Mouse (Mus musculus) thymus, adult 2 months (tissue): ENCODE results near the gene Fgf10. TPM values are rescaled to one million over a fixed set of nuclear protein-coding genes. Genes with fewer than 3 reads are reported as not detected.

ENCODE experiments used
- DNase-seq: peaks from one replicate; pipeline ENCODE4 v3.0.0; 2021
- H3K27ac ChIP-seq: fragments of 200-500 bp; 2 replicates; pipeline ENCODE4 v1.5.1; 2012; ENCODE audit warnings: low read length, control low read depth; ENCODE audit not compliant: control insufficient read depth, insufficient read depth
- H3K27me3 ChIP-seq: fragments of 200-500 bp; 2 replicates; pipeline ENCODE4 v1.6.1; 2012; ENCODE audit warnings: mild to moderate bottlenecking, low read length, moderate library complexity, mixed read lengths; ENCODE audit not compliant: control insufficient read depth, insufficient read depth
- H3K36me3 ChIP-seq: fragments of 200-500 bp; 2 replicates; pipeline ENCODE4 v1.6.1; 2012; ENCODE audit warnings: mild to moderate bottlenecking, low read length, moderate library complexity; ENCODE audit not compliant: control insufficient read depth, insufficient read depth
- H3K4me1 ChIP-seq: fragments of 200-500 bp; replicated peaks from 2 replicates; pipeline ENCODE4 v1.6.1; 2012; ENCODE audit warnings: low read length; ENCODE audit not compliant: control insufficient read depth, insufficient read depth
- H3K4me3 ChIP-seq: fragments of 200-500 bp; 2 replicates; pipeline ENCODE4 v1.5.1; 2012; ENCODE audit warnings: mild to moderate bottlenecking, low read length, control low read depth, moderate library complexity; ENCODE audit not compliant: control insufficient read depth, insufficient read depth
- CTCF ChIP-seq: fragments of 200-500 bp; IDR thresholded peaks from 2 replicates; pipeline ENCODE4 v1.5.1; 2012; ENCODE audit warnings: mild to moderate bottlenecking, control low read depth, low read length, moderate library complexity, borderline replicate concordance; ENCODE audit not compliant: control insufficient read depth, poor library complexity, insufficient read depth; ENCODE audit errors: extremely low read depth
- POLR2A ChIP-seq: fragments of 200-500 bp; IDR thresholded peaks from 2 replicates; pipeline ENCODE4 v1.6.1; 2012; ENCODE audit warnings: mild to moderate bottlenecking, low read length, control low read depth, moderate library complexity; ENCODE audit not compliant: control insufficient read depth, poor library complexity, insufficient read depth; ENCODE audit errors: extremely low read depth
- WGBS: fragments of 180-500 bp; shearing (Covaris S2); methylation state at CpG from one replicate; pipeline ENCODE4 v1.1.7; 2018; 5-methylcytosine and 5-hydroxymethylcytosine counted together
- polyA plus RNA-seq: library from polyadenylated mRNA; depleted of rRNA; stranded (reverse); fragments of >200 nt; gene quantifications from 2 replicates; pipeline ENCODE4 v1.2.3, GENCODE M21; 2012

Gene Fgf10
- polyA plus RNA-seq, 1 experiment, result 0.59 TPM

DNA sequence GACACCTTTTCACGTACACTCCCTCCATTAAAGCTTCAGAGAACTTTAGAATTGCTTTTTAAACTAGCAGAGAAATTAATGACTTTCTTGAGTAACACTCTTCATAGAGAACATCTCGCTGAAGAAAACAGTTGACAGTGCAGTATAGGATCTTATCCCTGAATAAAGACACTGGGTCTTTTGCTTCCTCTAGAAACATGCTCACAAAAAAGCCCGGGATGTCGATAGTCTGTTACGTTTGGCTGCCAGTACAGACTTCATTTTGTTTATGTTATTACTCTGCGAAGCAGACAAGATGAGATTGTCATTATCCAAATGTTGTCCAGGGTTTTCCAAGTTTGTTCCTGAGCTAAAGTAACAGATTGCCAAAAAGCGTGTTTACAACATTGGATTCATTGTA lies 75.2 kb downstream of the Fgf10 start:
- whole genome bisulfite sequencing, result 93% methylated on average over 7 of the region's 7 CpGs
- no peak overlapping the region for H3K4me3 ChIP-seq
- TF ChIP-seq POLR2A, result no peak
- TF ChIP-seq CTCF, result no peak
- no peaks in the 10 kb centered on the region for H3K36me3 ChIP-seq
- no peak for DNase-seq
- H3K27me3 ChIP-seq, result no peaks in the 10 kb centered on the region
- no peaks in the 10 kb centered on the region for H3K4me1 ChIP-seq
- no peak overlapping the region for H3K27ac ChIP-seq

DNA sequence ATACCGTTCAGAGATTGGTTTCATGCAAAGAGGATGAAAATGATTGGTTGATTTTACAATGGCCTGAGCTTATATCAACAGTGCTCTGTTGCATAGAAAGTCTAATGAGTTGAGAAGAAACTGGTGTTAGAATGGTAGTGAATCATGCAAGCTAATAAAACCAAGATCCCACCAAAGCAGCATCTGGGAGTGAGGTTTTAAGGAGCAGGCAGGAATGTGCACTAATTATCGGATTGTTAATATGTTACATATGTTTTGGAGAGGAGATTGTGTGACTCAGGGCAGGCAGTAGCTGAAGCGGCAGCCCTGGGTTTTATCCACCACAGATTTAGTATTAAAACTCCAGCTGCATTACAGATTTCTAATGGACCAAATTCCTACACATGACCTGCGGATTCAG lies 76.8 kb downstream of the Fgf10 start:
- H3K36me3 ChIP-seq, result no peaks in the 10 kb centered on the region
- no peak for DNase-seq
- TF ChIP-seq POLR2A (no peak), CTCF (no peak)
- no peak overlapping the region for H3K27ac ChIP-seq
- no peaks in the 10 kb centered on the region for H3K27me3 ChIP-seq
- no peak overlapping the region for H3K4me3 ChIP-seq
- H3K4me1 ChIP-seq, result no peaks in the 10 kb centered on the region
- WGBS, result 92% methylated on average over 4 of the region's 4 CpGs

DNA sequence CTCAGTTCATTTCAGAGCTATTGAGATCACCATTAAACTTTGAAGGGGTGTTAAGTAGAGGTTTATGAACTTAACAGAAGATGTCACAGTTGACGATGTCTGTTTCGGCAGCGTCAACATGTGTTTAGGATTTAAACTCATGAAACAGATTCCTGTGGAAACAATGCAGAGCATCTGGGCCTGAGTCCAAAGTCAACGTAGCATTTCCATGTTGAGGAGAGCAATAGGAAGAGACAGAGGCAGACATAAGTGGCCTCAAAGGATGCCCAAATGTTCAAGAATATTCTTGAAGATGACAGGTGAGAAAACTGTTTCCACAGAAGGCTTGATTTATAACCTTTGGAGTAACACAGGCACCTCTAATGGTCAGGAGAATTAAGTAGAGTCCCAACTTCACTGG lies 84.4 kb downstream of the Fgf10 start:
- Histone ChIP-seq H3K27me3 (no peaks in the 10 kb centered on the region), H3K4me1 (no peaks in the 10 kb centered on the region), H3K4me3 (no peak overlapping the region), H3K27ac (no peak overlapping the region), H3K36me3 (no peaks in the 10 kb centered on the region)
- 88% methylated on average over 4 of the region's 4 CpGs for WGBS
- no peak for DNase-seq
- no peak for TF ChIP-seq POLR2A
- no peak for TF ChIP-seq CTCF

DNA sequence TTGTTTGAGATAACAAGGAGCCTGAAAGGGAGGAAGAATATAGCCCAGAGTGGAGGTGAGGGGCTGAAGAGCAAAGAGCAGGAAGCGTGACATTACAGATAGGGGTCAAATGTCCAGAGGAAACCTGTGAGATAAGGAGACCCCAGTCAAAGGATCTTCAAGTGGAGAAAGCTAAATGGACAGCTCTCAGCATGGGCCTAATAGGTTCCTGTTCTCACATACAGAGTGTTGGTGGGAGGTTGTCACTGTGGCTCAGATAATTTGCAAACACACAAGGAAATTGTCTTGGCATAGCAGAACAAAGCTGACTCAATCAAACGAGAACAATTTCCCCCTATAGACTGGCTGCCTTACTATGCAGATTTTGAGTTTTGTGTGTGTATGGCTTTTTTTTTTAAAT lies 89.4 kb downstream of the Fgf10 start:
- DNase-seq, result no peak
- H3K27me3 ChIP-seq, result no peaks in the 10 kb centered on the region
- WGBS, result 53% methylated on average over 2 of the region's 2 CpGs
- no peaks in the 10 kb centered on the region for H3K4me1 ChIP-seq
- H3K4me3 ChIP-seq, result no peak overlapping the region
- no peaks in the 10 kb centered on the region for H3K36me3 ChIP-seq
- no peak overlapping the region for H3K27ac ChIP-seq
- TF ChIP-seq CTCF, result no peak
- no peak for TF ChIP-seq POLR2A

DNA sequence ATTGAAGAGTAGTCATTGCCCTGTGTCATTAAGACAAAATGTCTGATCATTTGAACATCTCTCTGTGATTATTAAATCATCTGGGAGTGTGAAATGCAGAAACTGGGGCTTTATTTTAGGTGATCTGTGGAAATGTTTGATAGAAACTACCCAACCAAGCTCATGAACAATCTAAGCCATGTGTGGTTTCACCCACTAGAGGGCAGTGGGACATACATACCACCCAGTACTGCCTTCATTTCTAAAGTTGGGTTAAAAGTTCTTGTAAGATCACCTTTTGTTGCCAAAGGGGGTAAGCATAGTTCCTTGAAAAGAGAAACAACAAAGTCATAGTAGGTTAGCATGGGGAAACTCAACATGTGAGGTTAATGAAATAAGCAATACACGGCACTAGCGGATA lies 93.4 kb downstream of the Fgf10 start:
- H3K4me1 ChIP-seq, result no peaks in the 10 kb centered on the region
- H3K27ac ChIP-seq, result no peak overlapping the region
- no peaks in the 10 kb centered on the region for H3K36me3 ChIP-seq
- DNase-seq, result no peak
- WGBS, result 96% methylated on average over 2 of the region's 2 CpGs
- no peak overlapping the region for H3K4me3 ChIP-seq
- no peaks in the 10 kb centered on the region for H3K27me3 ChIP-seq
- TF ChIP-seq POLR2A (no peak), CTCF (no peak)

GRCm38 (mm10) chr13:118772188-118772587 lies 102.6 kb downstream of the Fgf10 start:
- DNase-seq, result no peak
- Histone ChIP-seq H3K4me1 (no peaks in the 10 kb centered on the region), H3K4me3 (no peak overlapping the region), H3K27ac (no peak overlapping the region), H3K27me3 (no peaks in the 10 kb centered on the region), H3K36me3 (no peaks in the 10 kb centered on the region)
- TF ChIP-seq POLR2A (no peak), CTCF (no peak)

- Histone ChIP-seq H3K36me3 (no peaks in the 10 kb centered on the region), H3K4me1 (no peaks in the 10 kb centered on the region), H3K4me3 (no peak overlapping the region), H3K27ac (no peak overlapping the region), H3K27me3 (no peaks in the 10 kb centered on the region)
- TF ChIP-seq CTCF, result no peak
- TF ChIP-seq POLR2A, result no peak
- WGBS, result 53% methylated on average over 1 of the region's 1 CpGs
- no peak for DNase-seq
These were observed 105.6 kb downstream of the Fgf10 start for GRCm38 (mm10) chr13:118775148-118775547.
